Mouse (Mus musculus) neural tube, embryonic 13.5 days (tissue): ENCODE data around the gene Pramef8. TPM values are rescaled to one million over a fixed set of nuclear protein-coding genes. Genes with fewer than 3 reads are reported as not detected.
A peak's percentile ranks its signal among the peaks of the same experiment; 100 is the strongest.

Source experiments
- ATAC-seq: fragments of 200-750 bp; cut with Nextera tagmentation; 2 replicates; pipeline ENCODE4 v1.8.0; 2017; ENCODE audit warnings: low read depth, mild to moderate bottlenecking, moderate TSS enrichment, moderate library complexity
- H3K27ac ChIP-seq: fragments of 300-500 bp; sonication (generic); replicated peaks from 2 replicates; pipeline ENCODE4 v1.5.1; 2015; ENCODE audit warnings: moderate library complexity, mild to moderate bottlenecking, inconsistent platforms
- H3K27me3 ChIP-seq: fragments of 300-500 bp; sonication (generic); 2 replicates; pipeline ENCODE4 v1.6.1; 2015; ENCODE audit warnings: mild to moderate bottlenecking, inconsistent platforms
- H3K36me3 ChIP-seq: fragments of 300-500 bp; sonication (generic); 2 replicates; pipeline ENCODE4 v1.6.1; 2015; ENCODE audit warnings: mild to moderate bottlenecking, inconsistent platforms
- H3K4me1 ChIP-seq: fragments of 300-500 bp; sonication (generic); replicated peaks from 2 replicates; pipeline ENCODE4 v1.6.1; 2015; ENCODE audit warnings: inconsistent platforms
- H3K4me2 ChIP-seq: fragments of 300-500 bp; sonication (generic); 2 replicates; pipeline ENCODE4 v1.6.1; 2015; ENCODE audit warnings: inconsistent platforms, mild to moderate bottlenecking, moderate library complexity
- H3K4me3 ChIP-seq: fragments of 300-500 bp; sonication (generic); 2 replicates; pipeline ENCODE4 v1.5.1; 2015; ENCODE audit warnings: mild to moderate bottlenecking, inconsistent platforms
- H3K9ac ChIP-seq: fragments of 300-500 bp; sonication (generic); 2 replicates; pipeline ENCODE4 v1.6.1; 2015; ENCODE audit warnings: moderate library complexity, mild to moderate bottlenecking, inconsistent platforms
- H3K9me3 ChIP-seq: fragments of 300-500 bp; sonication (generic); 2 replicates; pipeline ENCODE4 v1.6.1; 2016; ENCODE audit warnings: inconsistent platforms
- WGBS: fragments of 180-500 bp; shearing (Covaris S2); methylation state at CpG from one replicate; pipeline ENCODE4 v1.1.7; 2015; 5-methylcytosine and 5-hydroxymethylcytosine counted together
- polyA plus RNA-seq: library from polyadenylated mRNA; unstranded; fragments of >200 nt; fragmentation: Nextera tagmentation; extraction: Ambion mirVana; gene quantifications from 2 replicates; pipeline ENCODE4 v1.2.1, GENCODE M21; 2015

Pramef8 gene
- 21.7 and 22.2 TPM in 2 replicates for polyA plus RNA-seq

- Histone ChIP-seq H3K9me3 (0 out of 2 replicates have a peak, but pooled peaks cover 12% of the 10 kb centered on the region), H3K27ac (peak within 1 kb of the TSS; percentile 93), H3K9ac (peak within 1 kb of the TSS; percentile 70), H3K36me3 (peaks cover 34% of the 10 kb centered on the region), H3K4me2 (peak within 1 kb of the TSS; percentile 62), H3K4me3 (peak within 1 kb of the TSS; percentile 58), H3K27me3 (no peaks in the 10 kb centered on the region), H3K4me1 (peaks cover 6% of the 10 kb centered on the region)
- ATAC-seq: peak; percentile 92
- WGBS: under 1% methylated on average over 50 of the region's 50 CpGs
Observed at GRCm38 (mm10) chr4:143412219-143413092, at the start of gene Pramef8. TSS of gene Pramef8 (plus strand) at chr4:143412426.

- no peak overlapping the region for H3K9ac ChIP-seq
Observed at GRCm38 (mm10) chr4:143366415-143367041, 45.7 kb upstream of the Pramef8 start.

GRCm38 (mm10) chr4:143379480-143379879 lies 32.7 kb upstream of the Pramef8 start:
- 10% methylated on average over 7 of the region's 7 CpGs for WGBS
- ATAC-seq: peak; percentile 69
- H3K4me3 ChIP-seq: no peak overlapping the region
- H3K27me3 ChIP-seq: no peaks in the 10 kb centered on the region
- peak overlapping the region; percentile 42 for H3K4me2 ChIP-seq
- H3K27ac ChIP-seq: peak overlapping the region; percentile 59
- no peaks in the 10 kb centered on the region for H3K9me3 ChIP-seq
- peaks cover 16% of the 10 kb centered on the region for H3K4me1 ChIP-seq
- H3K36me3 ChIP-seq: no peaks in the 10 kb centered on the region
- H3K9ac ChIP-seq: peak overlapping the region; percentile 38; the same call in 1 of the 2 replicates

More at GRCm38 (mm10) chr4:143366415-143367041, 45.7 kb upstream of the Pramef8 start:
- WGBS: 35% methylated on average over 15 of the region's 15 CpGs
- no peak for ATAC-seq
- Histone ChIP-seq H3K4me1 (peaks cover 9% of the 10 kb centered on the region), H3K4me2 (peak overlapping the region; percentile 4; the same call in 1 of the 2 replicates), H3K4me3 (no peak overlapping the region), H3K27me3 (no peaks in the 10 kb centered on the region), H3K27ac (no peak overlapping the region), H3K9me3 (no peaks in the 10 kb centered on the region), H3K36me3 (no peaks in the 10 kb centered on the region)

- H3K4me3 ChIP-seq: no peak overlapping the region
- no peaks in the 10 kb centered on the region for H3K27me3 ChIP-seq
- WGBS: 11% methylated on average over 15 of the region's 15 CpGs
- H3K36me3 ChIP-seq: no peaks in the 10 kb centered on the region
- peak overlapping the region; percentile 42 for H3K4me2 ChIP-seq
- peaks cover 16% of the 10 kb centered on the region for H3K4me1 ChIP-seq
- H3K27ac ChIP-seq: peak overlapping the region; percentile 59
- H3K9ac ChIP-seq: peak overlapping the region; percentile 38; the same call in 1 of the 2 replicates
- H3K9me3 ChIP-seq: no peaks in the 10 kb centered on the region
- ATAC-seq: peak; percentile 80
Observed at GRCm38 (mm10) chr4:143379931-143380715, 32.1 kb upstream of the Pramef8 start.

GRCm38 (mm10) chr4:143380716-143381004 lies 31.6 kb upstream of the Pramef8 start:
- H3K9me3 ChIP-seq: no peaks in the 10 kb centered on the region
- ATAC-seq: no peak
- no peak overlapping the region for H3K9ac ChIP-seq
- H3K36me3 ChIP-seq: no peaks in the 10 kb centered on the region
- no peak overlapping the region for H3K4me3 ChIP-seq
- peaks cover 16% of the 10 kb centered on the region for H3K4me1 ChIP-seq
- no peaks in the 10 kb centered on the region for H3K27me3 ChIP-seq
- H3K27ac ChIP-seq: 0 out of 2 replicates have a peak overlapping the region, but pooled peaks have one; percentile 59
- peak overlapping the region; percentile 42; the same call in 1 of the 2 replicates for H3K4me2 ChIP-seq
- 3% methylated on average over 5 of the region's 5 CpGs for WGBS

- 55% methylated on average over 3 of the region's 3 CpGs for WGBS
- H3K4me1 ChIP-seq: peaks cover 16% of the 10 kb centered on the region
- no peaks in the 10 kb centered on the region for H3K9me3 ChIP-seq
- no peak overlapping the region for H3K4me2 ChIP-seq
- no peaks in the 10 kb centered on the region for H3K27me3 ChIP-seq
- H3K27ac ChIP-seq: no peak overlapping the region
- H3K9ac ChIP-seq: 0 out of 2 replicates have a peak overlapping the region, but pooled peaks have one; percentile 0
- H3K4me3 ChIP-seq: no peak overlapping the region
- no peak for ATAC-seq
- H3K36me3 ChIP-seq: no peaks in the 10 kb centered on the region
Observed at GRCm38 (mm10) chr4:143382163-143382562, 30.1 kb upstream of the Pramef8 start.

- H3K36me3 ChIP-seq: no peaks in the 10 kb centered on the region
- H3K27ac ChIP-seq: no peak overlapping the region
- no peak overlapping the region for H3K9ac ChIP-seq
- no peak overlapping the region for H3K4me3 ChIP-seq
- no peaks in the 10 kb centered on the region for H3K27me3 ChIP-seq
- peaks cover 16% of the 10 kb centered on the region for H3K4me1 ChIP-seq
- no peak overlapping the region for H3K4me2 ChIP-seq
- WGBS: 47% methylated on average over 4 of the region's 4 CpGs
- ATAC-seq: no peak
- no peaks in the 10 kb centered on the region for H3K9me3 ChIP-seq
Observed at GRCm38 (mm10) chr4:143383646-143384045, 28.6 kb upstream of the Pramef8 start.

GRCm38 (mm10) chr4:143388955-143389702 lies 23.1 kb upstream of the Pramef8 start:
- Histone ChIP-seq H3K4me2 (peak overlapping the region; percentile 57), H3K27ac (no peak overlapping the region), H3K9me3 (no peaks in the 10 kb centered on the region), H3K9ac (peak overlapping the region; percentile 60), H3K4me1 (no peaks in the 10 kb centered on the region), H3K4me3 (peak overlapping the region; percentile 38), H3K27me3 (no peaks in the 10 kb centered on the region), H3K36me3 (no peaks in the 10 kb centered on the region)
- ATAC-seq: peak; percentile 88
- 9% methylated on average over 37 of the region's 43 CpGs for WGBS

- Histone ChIP-seq H3K4me2 (no peak within 1 kb of the TSS), H3K4me1 (no peaks in the 10 kb centered on the region), H3K9me3 (no peaks in the 10 kb centered on the region), H3K36me3 (no peaks in the 10 kb centered on the region), H3K4me3 (no peak within 1 kb of the TSS), H3K9ac (no peak within 1 kb of the TSS), H3K27me3 (no peaks in the 10 kb centered on the region), H3K27ac (no peak within 1 kb of the TSS)
- no peak for ATAC-seq
- WGBS: 83% methylated on average over 26 of the region's 26 CpGs
Observed at GRCm38 (mm10) chr4:143394181-143394580, 18.0 kb upstream of the Pramef8 start, which contains the start of gene Pramel1. TSS of gene Pramel1 (plus strand) at chr4:143394428.

- Histone ChIP-seq H3K27ac (peak overlapping the region; percentile 93), H3K9me3 (0 out of 2 replicates have a peak, but pooled peaks cover 12% of the 10 kb centered on the region), H3K9ac (peak overlapping the region; percentile 70), H3K36me3 (peaks cover 26% of the 10 kb centered on the region), H3K27me3 (no peaks in the 10 kb centered on the region), H3K4me2 (peak overlapping the region; percentile 62), H3K4me3 (peak overlapping the region; percentile 58), H3K4me1 (peaks cover 6% of the 10 kb centered on the region)
- ATAC-seq: peak; percentile 21
- 66% methylated on average over 5 of the region's 5 CpGs for WGBS
Observed at GRCm38 (mm10) chr4:143411566-143412218, 534 bp upstream of the Pramef8 start.

- Histone ChIP-seq H3K36me3 (peaks cover 46% of the 10 kb centered on the region), H3K27me3 (no peaks in the 10 kb centered on the region), H3K27ac (no peak overlapping the region), H3K4me2 (peak overlapping the region; percentile 60), H3K4me3 (no peak overlapping the region), H3K9ac (no peak overlapping the region), H3K4me1 (peaks cover 10% of the 10 kb centered on the region), H3K9me3 (0 out of 2 replicates have a peak, but pooled peaks cover 12% of the 10 kb centered on the region)
- ATAC-seq: no peak
- WGBS: 97% methylated on average over 1 of the region's 1 CpGs
Observed at GRCm38 (mm10) chr4:143413621-143414020, 1.4 kb downstream of the Pramef8 start.
